25 mouse cellular contexts compared by ENCODE assay signal in genomic region chr1:178379224-178379623, GRCm38 (mm10).
"Had no signal": no experiment of that assay in that cellular context is flagged by ENCODE, and none has a peak within 500 bp of the region (broad histone marks: within the 10 kb centered on the region; RNA-seq: fewer than 3 reads in every experiment).

No protein-coding gene starts in this region.

- H3K4me2 ChIP-seq: heart, embryonic 11.5 days; heart, embryonic 13.5 days; heart, embryonic 15.5 days; hindbrain, embryonic 13.5 days; hindbrain, embryonic 15.5 days; limb, embryonic 12.5 days; liver, embryonic 12.5 days; liver, embryonic 15.5 days had no signal

- H3K36me3 ChIP-seq: heart, embryonic 13.5 days; heart, embryonic 15.5 days; hindbrain, embryonic 13.5 days; hindbrain, embryonic 15.5 days; limb, embryonic 10.5 days; limb, embryonic 12.5 days; liver, embryonic 12.5 days; liver, embryonic 15.5 days had no signal

- DNase-seq: gastrocnemius, postnatal 14 days; gastrocnemius, postnatal 36 days; heart, adult 11 months; heart, adult 2 months; heart, postnatal 14 days; heart, postnatal 36 days; kidney, adult 11 months; kidney, adult 2 months; kidney, postnatal 10 days; kidney, postnatal 25 days; kidney, postnatal 4 days; liver had no signal

- H3K27ac ChIP-seq: heart, adult 2 months; heart, embryonic 13.5 days; heart, embryonic 15.5 days; hindbrain, embryonic 13.5 days; hindbrain, embryonic 15.5 days; hindbrain, postnatal 0 days; layer of hippocampus, adult 2 months; left cerebral cortex, adult 2 months; limb, embryonic 10.5 days; limb, embryonic 12.5 days; liver, embryonic 12.5 days; liver, embryonic 15.5 days had no signal

- ATAC-seq: hindbrain, postnatal 0 days; intestine, embryonic 16.5 days; liver, embryonic 12.5 days had no signal

- H3K9me3 ChIP-seq: heart, embryonic 13.5 days; heart, embryonic 15.5 days; hindbrain, embryonic 13.5 days; hindbrain, embryonic 15.5 days; limb, embryonic 10.5 days; limb, embryonic 12.5 days; liver, embryonic 12.5 days; liver, embryonic 15.5 days had no signal

- H3K4me3 ChIP-seq: heart, adult 2 months; heart, embryonic 13.5 days; heart, embryonic 15.5 days; hindbrain, embryonic 13.5 days; hindbrain, embryonic 15.5 days; layer of hippocampus, adult 2 months; left cerebral cortex, adult 2 months; limb, embryonic 10.5 days; limb, embryonic 12.5 days; liver, embryonic 12.5 days; liver, embryonic 15.5 days had no signal

- H3K4me1 ChIP-seq: hindbrain, embryonic 13.5 days; hindbrain, embryonic 15.5 days; limb, embryonic 10.5 days; limb, embryonic 12.5 days had no signal

- H3K9ac ChIP-seq: heart, embryonic 13.5 days; heart, embryonic 15.5 days; hindbrain, embryonic 13.5 days; hindbrain, embryonic 15.5 days; limb, embryonic 12.5 days; liver, embryonic 12.5 days; liver, embryonic 15.5 days had no signal

- H3K27me3 ChIP-seq: heart, embryonic 13.5 days; heart, embryonic 15.5 days; hindbrain, embryonic 13.5 days; hindbrain, embryonic 15.5 days; limb, embryonic 12.5 days; liver, embryonic 12.5 days; liver, embryonic 15.5 days had no signal
